Mouse (Mus musculus) liver, adult 2 months (tissue): ENCODE measurements around the gene Eps8.

Experiments
- CTCF ChIP-seq: fragments of 200-500 bp; IDR thresholded peaks from 2 replicates; pipeline ENCODE4 v1.5.1; 2011; ENCODE audit warnings: low read depth, low read length, control low read depth
- POLR2A ChIP-seq: fragments of 200-500 bp; IDR thresholded peaks from 2 replicates; pipeline ENCODE4 v1.6.1; 2011; ENCODE audit warnings: low read length, control low read depth; ENCODE audit not compliant: insufficient read depth; ENCODE audit errors: extremely low read depth

DNA sequence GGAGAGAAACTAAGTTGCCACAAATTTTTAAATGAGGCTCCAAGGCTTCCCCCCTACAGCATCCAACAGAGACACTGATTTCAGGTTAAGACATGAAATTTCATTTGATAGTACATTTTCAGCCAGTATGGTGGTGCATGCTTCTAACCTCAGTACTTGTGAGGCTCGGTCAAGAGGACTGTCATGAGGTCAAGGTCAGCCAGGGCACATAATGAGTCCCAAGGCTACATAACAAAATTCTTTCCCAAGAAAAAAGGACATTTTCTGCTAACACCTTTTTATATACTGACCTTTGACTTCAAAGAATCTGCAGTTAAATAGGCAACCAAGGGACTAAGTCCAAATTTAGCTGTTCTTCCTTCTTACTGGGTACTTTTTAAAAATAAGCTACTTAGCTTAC, 181.2 kb downstream of the Eps8 start:
- TF ChIP-seq CTCF (no peak), POLR2A (no peak)
